Mouse (Mus musculus): ENCODE measurements around the gene Pde4b. TPM values are rescaled to one million over a fixed set of nuclear protein-coding genes. Genes with fewer than 3 reads are reported as not detected.

Pde4b gene
- polyA plus RNA-seq, 1 experiment = 21.1 TPM

- DNase-seq = peak; percentile 60
- Histone ChIP-seq H3K4me3 (ENCODE audit: control insufficient read depth, insufficient read depth, low read length) (no peak overlapping the region), H3K4me1 (replicated peaks; ENCODE audit: control insufficient read depth, insufficient read depth, low read length) (peaks cover 10% of the 10 kb centered on the region), H3K27me3 (ENCODE audit: control insufficient read depth, insufficient read depth, low read length) (no peaks in the 10 kb centered on the region), H3K27ac (ENCODE audit: control insufficient read depth, insufficient read depth, low read length) (peak overlapping the region; percentile 70), H3K36me3 (ENCODE audit: control insufficient read depth, insufficient read depth, low read length) (no peaks in the 10 kb centered on the region)
- TF ChIP-seq POLR2A (IDR thresholded peaks at IDR 0.05; ENCODE audit: control insufficient read depth, extremely low read depth, insufficient read depth, low read length, poor library complexity) = no peak
- TF ChIP-seq CTCF (IDR thresholded peaks at IDR 0.05; ENCODE audit: borderline replicate concordance, control insufficient read depth, extremely low read depth, insufficient read depth, low read length, poor library complexity) = no peak
- 9% methylated on average over 11 of the region's 11 CpGs for WGBS
These were observed 424.2 kb downstream of the Pde4b start for GRCm38 (mm10) chr4:102511511-102511910.

- DNase-seq = no peak
- H3K27ac ChIP-seq (ENCODE audit: control insufficient read depth, insufficient read depth, low read length) = no peak overlapping the region
- no peaks in the 10 kb centered on the region for H3K27me3 ChIP-seq (ENCODE audit: control insufficient read depth, insufficient read depth, low read length)
- H3K36me3 ChIP-seq (ENCODE audit: control insufficient read depth, insufficient read depth, low read length) = no peaks in the 10 kb centered on the region
- TF ChIP-seq POLR2A (IDR thresholded peaks at IDR 0.05; ENCODE audit: control insufficient read depth, extremely low read depth, insufficient read depth, low read length, poor library complexity) (no peak), CTCF (IDR thresholded peaks at IDR 0.05; ENCODE audit: borderline replicate concordance, control insufficient read depth, extremely low read depth, insufficient read depth, low read length, poor library complexity) (no peak)
- peaks cover 14% of the 10 kb centered on the region for H3K4me1 ChIP-seq (replicated peaks; ENCODE audit: control insufficient read depth, insufficient read depth, low read length)
- H3K4me3 ChIP-seq (ENCODE audit: control insufficient read depth, insufficient read depth, low read length) = no peak overlapping the region
- 96% methylated on average over 7 of the region's 7 CpGs for WGBS
These were observed 425.6 kb downstream of the Pde4b start for GRCm38 (mm10) chr4:102512940-102513339.

GRCm38 (mm10) chr4:102513514-102513913 is 426.2 kb downstream of the Pde4b start:
- Histone ChIP-seq H3K4me1 (replicated peaks; ENCODE audit: control insufficient read depth, insufficient read depth, low read length) (peaks cover 18% of the 10 kb centered on the region), H3K27ac (ENCODE audit: control insufficient read depth, insufficient read depth, low read length) (no peak overlapping the region), H3K36me3 (ENCODE audit: control insufficient read depth, insufficient read depth, low read length) (no peaks in the 10 kb centered on the region), H3K27me3 (ENCODE audit: control insufficient read depth, insufficient read depth, low read length) (no peaks in the 10 kb centered on the region), H3K4me3 (ENCODE audit: control insufficient read depth, insufficient read depth, low read length) (no peak overlapping the region)
- TF ChIP-seq POLR2A (IDR thresholded peaks at IDR 0.05; ENCODE audit: control insufficient read depth, extremely low read depth, insufficient read depth, low read length, poor library complexity) (no peak), CTCF (IDR thresholded peaks at IDR 0.05; ENCODE audit: borderline replicate concordance, control insufficient read depth, extremely low read depth, insufficient read depth, low read length, poor library complexity) (no peak)
- 92% methylated on average over 5 of the region's 5 CpGs for WGBS
- DNase-seq = no peak

GRCm38 (mm10) chr4:102514972-102515835 is 427.9 kb downstream of the Pde4b start:
- Histone ChIP-seq H3K4me1 (replicated peaks; ENCODE audit: control insufficient read depth, insufficient read depth, low read length) (peaks cover 19% of the 10 kb centered on the region), H3K27me3 (ENCODE audit: control insufficient read depth, insufficient read depth, low read length) (no peaks in the 10 kb centered on the region), H3K4me3 (ENCODE audit: control insufficient read depth, insufficient read depth, low read length) (no peak overlapping the region), H3K27ac (ENCODE audit: control insufficient read depth, insufficient read depth, low read length) (no peak overlapping the region), H3K36me3 (ENCODE audit: control insufficient read depth, insufficient read depth, low read length) (no peaks in the 10 kb centered on the region)
- TF ChIP-seq POLR2A (IDR thresholded peaks at IDR 0.05; ENCODE audit: control insufficient read depth, extremely low read depth, insufficient read depth, low read length, poor library complexity) (no peak), CTCF (IDR thresholded peaks at IDR 0.05; ENCODE audit: borderline replicate concordance, control insufficient read depth, extremely low read depth, insufficient read depth, low read length, poor library complexity) (no peak)
- no peak for DNase-seq
- WGBS = 77% methylated on average over 3 of the region's 3 CpGs

- H3K4me1 ChIP-seq (replicated peaks; ENCODE audit: control insufficient read depth, insufficient read depth, low read length) = peaks cover 17% of the 10 kb centered on the region
- TF ChIP-seq POLR2A (IDR thresholded peaks at IDR 0.05; ENCODE audit: control insufficient read depth, extremely low read depth, insufficient read depth, low read length, poor library complexity) (no peak), CTCF (IDR thresholded peaks at IDR 0.05; ENCODE audit: borderline replicate concordance, control insufficient read depth, extremely low read depth, insufficient read depth, low read length, poor library complexity) (no peak)
- no peak for DNase-seq
These were observed 429.1 kb downstream of the Pde4b start for GRCm38 (mm10) chr4:102516395-102516794.

GRCm38 (mm10) chr4:102516982-102517630 is 429.8 kb downstream of the Pde4b start:
- H3K4me3 ChIP-seq (ENCODE audit: control insufficient read depth, insufficient read depth, low read length) = no peak overlapping the region
- no peak overlapping the region; the same call in 1 of the 2 replicates for H3K27ac ChIP-seq (ENCODE audit: control insufficient read depth, insufficient read depth, low read length)
- peak; percentile 31 for DNase-seq
- no peak for TF ChIP-seq POLR2A (IDR thresholded peaks at IDR 0.05; ENCODE audit: control insufficient read depth, extremely low read depth, insufficient read depth, low read length, poor library complexity)
- no peak for TF ChIP-seq CTCF (IDR thresholded peaks at IDR 0.05; ENCODE audit: borderline replicate concordance, control insufficient read depth, extremely low read depth, insufficient read depth, low read length, poor library complexity)
- 19% methylated on average over 7 of the region's 7 CpGs for WGBS
- H3K4me1 ChIP-seq (replicated peaks; ENCODE audit: control insufficient read depth, insufficient read depth, low read length) = peaks cover 11% of the 10 kb centered on the region
- no peaks in the 10 kb centered on the region for H3K36me3 ChIP-seq (ENCODE audit: control insufficient read depth, insufficient read depth, low read length)
- no peaks in the 10 kb centered on the region for H3K27me3 ChIP-seq (ENCODE audit: control insufficient read depth, insufficient read depth, low read length)

More at GRCm38 (mm10) chr4:102516395-102516794, 429.1 kb downstream of the Pde4b start:
- H3K36me3 ChIP-seq (ENCODE audit: control insufficient read depth, insufficient read depth, low read length) = no peaks in the 10 kb centered on the region
- no peak overlapping the region for H3K27ac ChIP-seq (ENCODE audit: control insufficient read depth, insufficient read depth, low read length)
- 61% methylated on average over 4 of the region's 4 CpGs for WGBS
- H3K4me3 ChIP-seq (ENCODE audit: control insufficient read depth, insufficient read depth, low read length) = no peak overlapping the region
- no peaks in the 10 kb centered on the region for H3K27me3 ChIP-seq (ENCODE audit: control insufficient read depth, insufficient read depth, low read length)

All from thymus, adult 2 months (tissue).